ENCODE assay signal across 16 mouse cellular contexts in the genomic region with DNA sequence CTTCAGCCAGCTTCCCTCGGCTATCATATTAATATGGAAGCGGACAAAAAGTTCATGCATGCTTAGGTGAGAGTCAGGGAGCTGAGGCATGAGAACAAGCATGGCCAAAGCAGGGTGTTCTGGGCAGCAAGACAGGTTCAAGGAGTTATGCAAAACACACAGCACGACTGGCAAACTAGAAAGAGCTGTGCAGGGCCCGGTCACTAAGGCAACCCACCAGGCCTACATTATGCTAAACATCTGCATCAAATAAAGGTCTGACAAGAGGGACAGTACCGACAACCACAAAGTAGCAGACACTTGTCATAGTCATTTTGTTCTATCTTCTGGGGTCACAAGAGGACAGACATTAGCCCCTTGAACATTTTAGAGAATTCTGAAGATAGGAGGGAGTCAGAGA.
"Had no signal": no experiment of that assay in that cellular context is flagged by ENCODE, and none has a peak within 500 bp of the region (broad histone marks: within the 10 kb centered on the region; RNA-seq: fewer than 3 reads in every experiment).

No protein-coding gene starts in this region.

- DNase-seq: lung, adult 18-20 months; lung, embryonic 14.5 days; lung, postnatal 10 days; lung, postnatal 4 days; midbrain, embryonic 14.5 days; right cerebral cortex, postnatal 14 days; thymus, adult 2 months; thymus, postnatal 25 days; thymus, postnatal 4 days had no signal

- H3K4me1 ChIP-seq: midbrain, embryonic 12.5 days; neural tube, embryonic 13.5 days; neural tube, embryonic 15.5 days; stomach, embryonic 15.5 days had no signal

- H3K9me3 ChIP-seq: midbrain, embryonic 10.5 days; midbrain, embryonic 12.5 days; neural tube, embryonic 13.5 days; neural tube, embryonic 15.5 days; stomach, embryonic 15.5 days had no signal

- H3K27me3 ChIP-seq: midbrain, embryonic 12.5 days; neural tube, embryonic 13.5 days; neural tube, embryonic 15.5 days; stomach, embryonic 15.5 days had no signal

- H3K4me3 ChIP-seq: midbrain, embryonic 10.5 days; midbrain, embryonic 12.5 days; myocyte; neural tube, embryonic 13.5 days; neural tube, embryonic 15.5 days; stomach, embryonic 15.5 days had no signal

- H3K27ac ChIP-seq: midbrain, embryonic 10.5 days; midbrain, embryonic 12.5 days; neural tube, embryonic 13.5 days; neural tube, embryonic 15.5 days; stomach, embryonic 15.5 days; stomach, postnatal 0 days had no signal

- H3K36me3 ChIP-seq: midbrain, embryonic 10.5 days; midbrain, embryonic 12.5 days; neural tube, embryonic 13.5 days; neural tube, embryonic 15.5 days; stomach, embryonic 15.5 days had no signal
